Mouse (Mus musculus): ENCODE measurements around the gene Olfml1. TPM values are rescaled to one million over a fixed set of nuclear protein-coding genes. Genes with fewer than 3 reads are reported as not detected.
A peak's percentile ranks its signal among the peaks of the same experiment; 100 is the strongest.

The Olfml1 gene
- polyA plus RNA-seq, 2 experiments, result 0.64 to 1.3 TPM

GRCm38 (mm10) chr7:107547872-107548271, 19.4 kb upstream of the Olfml1 start:
- no peak overlapping the region for H3K4me2 ChIP-seq (ENCODE audit: low read depth)
- no peak overlapping the region for H3K9ac ChIP-seq (replicated peaks)
- no peak overlapping the region for H3K27ac ChIP-seq
- H3K27me3 ChIP-seq (ENCODE audit: control insufficient read depth, insufficient read depth, low read length), result no peaks in the 10 kb centered on the region
- no peaks in the 10 kb centered on the region for H3K4me1 ChIP-seq (replicated peaks; ENCODE audit: control insufficient read depth in 2 of 2, insufficient read depth in 2 of 2, low read length in 1 of 2)
- H3K9me3 ChIP-seq (ENCODE audit: control insufficient read depth, low read length), result no peaks in the 10 kb centered on the region
- no peaks in the 10 kb centered on the region for H3K36me3 ChIP-seq (replicated peaks; ENCODE audit: control insufficient read depth, insufficient read depth, low read depth)
- no peak for TF ChIP-seq CTCF (IDR thresholded peaks at IDR 0.05; ENCODE audit: low read depth)
- TF ChIP-seq EP300 (IDR thresholded peaks at IDR 0.05; ENCODE audit: low read depth), result no peak
- no peak overlapping the region for H3K4me3 ChIP-seq (ENCODE audit: insufficient read depth in 1 of 2, low read depth in 2 of 2, low read length in 2 of 2)
- no peak for DNase-seq (ENCODE audit: low read depth in 3 of 3, low spot score in 3 of 3)
- 65% methylated on average over 3 of the region's 3 CpGs for WGBS (ENCODE audit: insufficient replicate concordance)
- no peak for ATAC-seq (ENCODE audit: insufficient read depth)

DNA sequence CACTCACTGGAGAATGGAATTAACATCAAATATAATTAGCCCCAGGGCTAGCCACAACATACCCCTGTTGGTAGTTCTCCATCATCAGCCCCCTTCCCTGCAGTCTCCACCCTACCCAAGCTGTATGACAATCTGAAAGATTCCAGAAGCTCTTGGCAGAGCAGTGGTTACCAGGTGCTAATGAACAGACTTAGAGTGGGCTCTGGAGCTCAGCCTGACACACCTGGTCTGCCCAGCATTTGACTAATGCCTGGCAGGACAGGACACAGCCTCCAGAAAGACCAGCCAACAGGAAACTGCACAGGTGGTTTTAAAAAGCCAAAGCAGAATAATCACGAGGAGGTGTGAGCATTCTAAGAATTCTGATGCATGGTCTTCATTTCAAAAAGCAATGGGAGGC, 13.8 kb upstream of the Olfml1 start:
- ATAC-seq (ENCODE audit: insufficient read depth) (no peak), DNase-seq (ENCODE audit: low read depth in 3 of 3, low spot score in 3 of 3) (no peak)
- 41% methylated on average over 1 of the region's 1 CpGs for WGBS (ENCODE audit: insufficient replicate concordance)
- TF ChIP-seq EP300 (IDR thresholded peaks at IDR 0.05; ENCODE audit: low read depth), result no peak
- no peak for TF ChIP-seq CTCF (IDR thresholded peaks at IDR 0.05; ENCODE audit: low read depth)
- H3K27ac ChIP-seq, result no peak overlapping the region
- H3K36me3 ChIP-seq (replicated peaks; ENCODE audit: control insufficient read depth, insufficient read depth, low read depth), result no peaks in the 10 kb centered on the region
- no peaks in the 10 kb centered on the region for H3K4me1 ChIP-seq (replicated peaks; ENCODE audit: control insufficient read depth in 2 of 2, insufficient read depth in 2 of 2, low read length in 1 of 2)
- no peak overlapping the region for H3K9ac ChIP-seq (replicated peaks)
- no peaks in the 10 kb centered on the region for H3K9me3 ChIP-seq (ENCODE audit: control insufficient read depth, low read length)
- no peak overlapping the region for H3K4me3 ChIP-seq (ENCODE audit: insufficient read depth in 1 of 2, low read depth in 2 of 2, low read length in 2 of 2)
- no peaks in the 10 kb centered on the region for H3K27me3 ChIP-seq (ENCODE audit: control insufficient read depth, insufficient read depth, low read length)
- H3K4me2 ChIP-seq (ENCODE audit: low read depth), result no peak overlapping the region

- ATAC-seq (ENCODE audit: insufficient read depth), result no peak
- Histone ChIP-seq H3K27ac (no peak overlapping the region), H3K4me2 (ENCODE audit: low read depth) (no peak overlapping the region), H3K36me3 (replicated peaks; ENCODE audit: control insufficient read depth, insufficient read depth, low read depth) (no peaks in the 10 kb centered on the region), H3K9ac (replicated peaks) (no peak overlapping the region), H3K27me3 (ENCODE audit: control insufficient read depth, insufficient read depth, low read length) (no peaks in the 10 kb centered on the region), H3K4me3 (ENCODE audit: insufficient read depth in 1 of 2, low read depth in 2 of 2, low read length in 2 of 2) (no peak overlapping the region), H3K9me3 (ENCODE audit: control insufficient read depth, low read length) (no peaks in the 10 kb centered on the region), H3K4me1 (replicated peaks; ENCODE audit: control insufficient read depth in 2 of 2, insufficient read depth in 2 of 2, low read length in 1 of 2) (no peaks in the 10 kb centered on the region)
- no peak for TF ChIP-seq EP300 (IDR thresholded peaks at IDR 0.05; ENCODE audit: low read depth)
- TF ChIP-seq CTCF (IDR thresholded peaks at IDR 0.05; ENCODE audit: low read depth), result peak; percentile 43; the same call in 1 of the 2 replicates
- DNase-seq (ENCODE audit: low read depth in 3 of 3, low spot score in 3 of 3), result no peak
- 58% methylated on average over 3 of the region's 3 CpGs for WGBS (ENCODE audit: insufficient replicate concordance)
Observed at GRCm38 (mm10) chr7:107555906-107556305, 11.3 kb upstream of the Olfml1 start.

DNA sequence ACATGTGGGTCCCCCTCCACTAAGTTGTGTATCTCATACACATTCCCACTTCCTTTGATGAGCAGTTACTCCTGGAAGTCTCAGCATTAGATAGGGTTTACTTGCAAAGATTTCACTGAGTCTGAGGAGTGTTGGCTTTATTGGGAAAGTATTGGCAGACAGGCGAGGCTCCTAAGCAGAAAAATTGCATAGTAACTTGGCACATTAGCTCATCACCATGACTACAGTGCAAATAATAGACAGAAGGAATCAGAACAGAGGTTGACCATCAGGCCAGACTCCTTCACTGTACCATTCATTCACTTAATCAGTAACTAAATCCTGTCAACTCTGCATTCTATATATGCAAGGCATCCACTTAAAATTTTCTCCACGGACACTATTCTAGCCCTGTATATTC, 6.6 kb upstream of the Olfml1 start:
- no peak for ATAC-seq (ENCODE audit: insufficient read depth)
- H3K27ac ChIP-seq, result no peak overlapping the region
- no peak overlapping the region for H3K9ac ChIP-seq (replicated peaks)
- no peaks in the 10 kb centered on the region for H3K27me3 ChIP-seq (ENCODE audit: control insufficient read depth, insufficient read depth, low read length)
- no peak for DNase-seq (ENCODE audit: low read depth in 3 of 3, low spot score in 3 of 3)
- no peak for TF ChIP-seq EP300 (IDR thresholded peaks at IDR 0.05; ENCODE audit: low read depth)
- no peak for TF ChIP-seq CTCF (IDR thresholded peaks at IDR 0.05; ENCODE audit: low read depth)
- no peak overlapping the region for H3K4me3 ChIP-seq (ENCODE audit: insufficient read depth in 1 of 2, low read depth in 2 of 2, low read length in 2 of 2)
- 62% methylated on average over 2 of the region's 2 CpGs for WGBS (ENCODE audit: insufficient replicate concordance)
- no peaks in the 10 kb centered on the region for H3K9me3 ChIP-seq (ENCODE audit: control insufficient read depth, low read length)
- no peaks in the 10 kb centered on the region for H3K36me3 ChIP-seq (replicated peaks; ENCODE audit: control insufficient read depth, insufficient read depth, low read depth)
- no peaks in the 10 kb centered on the region for H3K4me1 ChIP-seq (replicated peaks; ENCODE audit: control insufficient read depth in 2 of 2, insufficient read depth in 2 of 2, low read length in 1 of 2)
- no peak overlapping the region for H3K4me2 ChIP-seq (ENCODE audit: low read depth)

DNA sequence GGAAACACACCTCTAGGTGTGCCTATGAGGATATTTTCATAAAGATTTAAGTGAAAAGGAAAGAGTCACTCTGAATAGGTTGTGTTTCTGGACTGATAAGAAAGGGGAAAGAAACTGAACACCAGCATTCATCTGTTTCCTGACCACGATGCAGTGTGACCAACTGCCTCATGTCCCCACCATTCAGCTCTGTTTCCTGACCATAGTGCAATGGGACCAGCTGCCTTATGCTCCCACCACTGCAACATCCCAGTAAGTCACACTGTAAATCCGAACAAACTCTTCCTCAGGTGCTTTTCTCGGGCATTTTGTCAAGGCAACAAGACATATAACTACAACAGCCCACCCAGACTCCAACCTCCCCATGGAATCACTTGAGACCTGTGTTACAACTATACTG, 5.7 kb upstream of the Olfml1 start:
- Histone ChIP-seq H3K27ac (no peak overlapping the region), H3K4me2 (ENCODE audit: low read depth) (no peak overlapping the region), H3K4me3 (ENCODE audit: insufficient read depth in 1 of 2, low read depth in 2 of 2, low read length in 2 of 2) (no peak overlapping the region), H3K9me3 (ENCODE audit: control insufficient read depth, low read length) (no peaks in the 10 kb centered on the region), H3K9ac (replicated peaks) (no peak overlapping the region), H3K36me3 (replicated peaks; ENCODE audit: control insufficient read depth, insufficient read depth, low read depth) (no peaks in the 10 kb centered on the region), H3K4me1 (replicated peaks; ENCODE audit: control insufficient read depth in 2 of 2, insufficient read depth in 2 of 2, low read length in 1 of 2) (no peaks in the 10 kb centered on the region), H3K27me3 (ENCODE audit: control insufficient read depth, insufficient read depth, low read length) (no peaks in the 10 kb centered on the region)
- TF ChIP-seq EP300 (IDR thresholded peaks at IDR 0.05; ENCODE audit: low read depth) (no peak), CTCF (IDR thresholded peaks at IDR 0.05; ENCODE audit: low read depth) (no peak)
- ATAC-seq (ENCODE audit: insufficient read depth) (no peak), DNase-seq (ENCODE audit: low read depth in 3 of 3, low spot score in 3 of 3) (no peak)
- WGBS (ENCODE audit: insufficient replicate concordance), result 6% methylated on average over 3 of the region's 3 CpGs
